Mouse (Mus musculus) megakaryocyte-erythroid progenitor cell, adult 5-6 weeks (primary cell): Measurements from ENCODE around the gene Rplp0. TPM values are rescaled to one million over a fixed set of nuclear protein-coding genes. Genes with fewer than 3 reads are reported as not detected.

Source experiments
- ATAC-seq: replicated peaks from 2 replicates; pipeline ENCODE4 v1.8.0; 2016; ENCODE audit warnings: mild to moderate bottlenecking, inconsistent platforms; ENCODE audit not compliant: severe bottlenecking, poor library complexity, low FRiP score, low TSS enrichment
- total RNA-seq, 2 experiments: library from RNA; stranded (forward) in 1 of 2; stranded (reverse) in 1 of 2; fragments of 200-1000, 215-1000 nt in 1 of 2; fragments of >200 nt in 1 of 2; fragmentation: Nextera tagmentation in 1 of 2; gene quantifications; 2 replicates each; pipeline ENCODE4 v1.2.3; 2014 to 2017

Rplp0 gene
- total RNA-seq, 2 experiments from 2014 or later, result 2,082 to 3,132 TPM

DNA sequence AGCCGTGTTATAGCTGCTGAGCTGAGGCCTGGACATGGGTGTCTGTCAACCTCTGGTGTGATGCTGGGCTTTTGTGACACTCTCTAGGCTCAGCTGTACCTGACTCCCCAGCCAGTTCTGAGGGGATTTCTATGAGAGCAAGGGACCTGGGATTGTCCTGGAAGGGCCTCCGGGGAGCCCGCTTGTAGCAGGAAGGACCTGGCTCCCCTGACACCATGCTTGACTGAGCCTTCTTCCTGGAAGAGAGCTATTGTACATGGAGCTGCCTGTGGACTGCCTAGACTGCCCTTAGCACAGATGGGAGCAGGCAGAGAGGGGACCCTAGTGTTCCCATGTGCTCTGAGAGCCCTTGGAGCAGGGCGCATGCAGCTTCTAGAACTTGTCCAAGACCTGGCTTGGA lies 33.9 kb upstream of the Rplp0 start:
- no peak for ATAC-seq

DNA sequence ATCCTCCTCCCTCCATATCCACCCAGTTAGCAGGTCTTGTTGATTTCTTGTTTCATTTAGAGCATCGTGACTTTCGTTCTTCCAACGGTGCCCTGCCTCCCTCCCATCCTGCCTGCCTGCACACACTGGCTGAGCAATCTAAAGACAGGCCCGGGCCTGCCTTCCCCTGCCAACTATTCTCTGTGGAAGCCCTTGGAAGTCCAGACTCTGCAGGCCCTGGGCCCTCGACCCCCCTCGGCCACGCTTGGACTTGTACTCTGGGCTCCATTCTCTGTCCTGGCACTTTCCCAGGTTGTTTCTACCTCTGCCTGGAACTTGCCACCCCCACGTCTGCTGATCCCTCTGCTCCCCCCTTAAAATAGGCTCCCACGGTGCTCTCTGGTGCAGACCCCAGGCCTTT lies 33.3 kb upstream of the Rplp0 start:
- ATAC-seq, result no peak

DNA sequence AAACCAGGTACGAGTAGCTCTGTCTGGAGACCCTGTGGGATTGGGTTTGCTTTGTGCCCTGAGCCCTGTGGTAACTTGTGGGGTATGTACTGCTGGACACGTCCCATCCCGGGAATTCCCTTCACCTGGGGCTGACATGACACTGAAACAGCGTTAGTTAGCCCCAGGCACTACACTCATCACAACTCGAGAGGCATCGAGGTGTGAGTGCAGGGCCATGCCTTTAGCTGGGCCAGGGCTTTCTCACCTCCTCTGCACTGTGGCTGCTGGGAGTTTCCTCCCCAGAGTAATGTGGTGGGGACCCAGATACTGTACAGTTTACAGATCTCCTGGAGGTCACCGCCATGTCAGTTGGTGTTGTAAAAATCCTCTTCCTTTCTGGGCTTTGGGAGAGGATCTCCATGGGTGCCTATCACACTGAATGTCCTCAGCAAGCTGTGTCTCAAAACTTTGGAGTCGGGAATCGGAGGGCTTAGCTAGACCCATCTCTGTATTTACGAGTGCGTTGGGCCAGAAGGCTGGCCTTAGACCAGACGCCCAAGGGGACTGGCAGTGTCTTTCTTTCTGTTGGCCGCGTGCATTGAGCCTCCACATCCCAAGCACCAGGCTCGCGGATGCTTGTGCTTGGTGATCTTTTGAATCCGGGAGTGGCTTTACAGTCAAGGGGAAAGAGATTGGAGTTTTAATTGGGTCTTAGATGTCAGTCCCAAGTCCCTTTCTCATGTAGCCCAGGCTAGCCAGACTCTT lies 32.6 kb upstream of the Rplp0 start:
- no peak for ATAC-seq

DNA sequence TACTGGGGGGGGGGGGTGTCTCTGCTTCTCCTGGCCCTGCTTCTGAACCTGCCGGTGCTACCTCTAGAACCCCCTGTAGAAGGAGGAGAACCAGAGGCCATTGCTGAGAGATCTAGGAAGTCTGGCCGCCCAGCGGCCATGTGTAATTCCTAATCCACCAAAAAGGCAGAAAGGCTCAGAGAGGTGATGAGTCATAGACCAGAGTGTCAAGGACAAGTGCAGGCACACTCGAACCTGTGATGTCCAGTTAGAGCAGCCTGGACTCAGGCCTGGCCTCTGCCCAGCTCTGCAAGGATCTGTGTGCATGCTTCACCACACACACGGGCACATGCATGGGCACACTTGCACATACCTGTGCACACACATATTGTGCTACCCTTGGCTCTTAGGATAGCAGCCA lies 31.1 kb upstream of the Rplp0 start:
- ATAC-seq, result no peak

DNA sequence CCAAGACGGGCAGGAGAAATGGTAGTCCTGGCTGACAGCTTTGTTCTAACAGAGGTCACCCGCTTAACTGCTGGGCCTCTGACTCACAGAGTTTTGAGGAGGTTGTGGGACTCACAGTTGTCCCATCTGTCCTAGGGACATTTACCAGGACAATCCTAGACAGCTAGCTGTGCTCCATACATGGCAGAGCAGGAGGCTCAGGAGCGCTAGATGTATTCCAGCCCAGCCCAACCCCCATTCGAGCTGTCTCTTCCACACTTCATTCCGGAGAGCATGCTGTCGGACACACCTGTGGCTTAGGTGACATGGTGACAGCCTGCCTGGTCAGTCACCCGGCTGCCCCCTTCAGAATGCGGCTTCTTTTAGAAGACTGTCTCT lies 29.9 kb upstream of the Rplp0 start:
- no peak for ATAC-seq

DNA sequence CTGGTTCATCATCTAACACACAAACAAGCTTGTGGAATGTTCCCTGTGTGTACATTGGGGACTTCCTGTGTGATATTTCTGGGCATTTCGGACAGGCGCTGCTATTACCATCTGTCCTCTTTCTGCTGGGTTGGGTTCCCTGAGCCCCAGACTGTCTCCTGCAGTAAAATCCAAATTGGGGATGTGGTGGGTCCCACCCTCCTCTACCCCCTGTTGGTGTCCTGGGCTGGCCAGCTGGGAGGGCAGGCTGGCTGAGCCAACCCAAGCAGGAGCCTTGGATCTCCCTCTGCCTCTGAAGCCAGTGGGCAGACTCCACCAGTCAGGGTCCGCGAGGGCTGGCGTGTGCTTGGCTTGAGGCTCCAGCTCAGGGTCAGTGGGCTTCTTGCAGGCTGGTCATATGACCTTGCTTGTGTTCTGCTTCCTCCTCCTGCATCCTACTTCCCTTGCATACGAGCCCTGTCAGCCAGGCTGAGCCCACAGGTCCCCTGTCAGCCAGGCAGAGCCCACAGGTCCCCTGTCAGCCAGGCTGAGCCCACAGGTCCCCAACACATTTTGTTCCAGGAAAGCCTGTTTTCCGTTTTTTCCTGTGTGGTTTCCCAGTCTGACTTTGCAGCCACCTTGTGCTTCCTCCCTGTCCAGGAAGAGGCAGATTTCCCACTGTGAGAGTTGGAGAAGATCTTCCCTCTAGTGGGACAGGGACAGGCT lies 29.4 kb upstream of the Rplp0 start:
- ATAC-seq, result no peak

DNA sequence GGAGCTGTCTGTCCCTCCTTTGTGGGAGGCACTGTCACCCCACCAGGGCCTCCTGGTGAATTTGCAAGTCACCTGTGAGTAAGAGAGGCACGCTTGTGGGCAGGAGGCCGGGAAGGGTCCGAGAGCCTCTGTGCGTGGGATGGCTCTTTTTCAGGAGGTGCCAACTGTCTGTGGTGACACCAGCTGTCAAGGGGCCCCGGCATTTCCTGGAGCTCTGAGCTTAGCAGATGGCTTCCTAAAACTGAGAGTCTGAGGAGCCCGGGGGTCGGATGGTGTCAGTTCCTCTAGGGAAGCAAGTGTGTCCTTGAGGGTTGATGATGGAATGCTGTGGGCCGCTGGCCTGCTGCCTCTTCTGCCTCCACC lies 28.8 kb upstream of the Rplp0 start:
- ATAC-seq, result no peak

DNA sequence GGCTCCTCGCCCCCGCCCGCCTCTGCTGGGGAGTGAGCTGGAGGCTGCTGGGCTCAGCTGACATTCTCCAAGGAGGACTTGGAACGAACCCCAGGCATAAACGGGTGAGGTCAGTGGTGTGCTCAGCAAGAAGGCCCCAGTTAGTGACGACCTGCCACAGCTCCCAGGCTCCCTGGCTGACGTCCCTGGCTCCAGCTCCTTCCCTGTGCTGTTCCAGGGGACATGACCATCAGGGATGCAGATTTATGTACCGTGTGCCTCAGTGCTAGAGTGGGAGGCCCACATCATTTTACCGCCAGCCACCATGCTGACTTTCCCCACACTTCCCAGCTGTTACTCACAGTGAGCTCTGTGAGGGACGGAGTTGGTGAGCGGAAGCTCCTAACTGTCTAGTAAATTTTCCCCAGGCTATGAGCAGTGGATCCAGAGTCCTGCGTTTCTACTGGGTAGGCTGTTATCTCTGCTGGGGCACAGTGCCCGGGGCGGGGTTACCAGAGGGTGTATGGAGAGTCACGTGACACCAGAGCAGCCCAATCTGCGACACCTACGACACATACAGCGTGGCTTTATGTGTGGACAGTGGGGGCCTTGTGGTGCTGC lies 27.5 kb upstream of the Rplp0 start:
- peak; percentile 95 for ATAC-seq

DNA sequence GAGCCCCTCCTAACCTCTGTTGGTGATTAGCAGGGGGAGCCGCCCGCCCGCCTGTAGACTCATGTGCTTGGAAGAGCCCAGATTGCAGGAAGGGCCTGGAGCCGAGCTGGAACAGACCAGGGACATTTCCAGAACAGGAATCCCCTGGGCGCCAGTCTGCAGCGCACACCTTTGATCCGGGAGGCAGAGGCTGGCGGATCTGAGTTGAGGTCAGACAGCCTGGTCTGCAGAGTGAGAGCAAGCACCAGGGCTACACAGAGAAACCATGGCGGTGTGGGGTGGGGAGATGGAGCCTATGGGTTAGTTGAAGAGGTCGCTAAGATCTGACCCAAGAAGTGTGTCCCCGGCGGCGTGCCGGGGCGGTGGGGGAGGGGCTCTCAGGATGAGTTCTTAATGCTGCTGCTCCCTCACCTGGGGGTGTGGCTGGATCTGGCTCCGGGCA lies 25.0 kb upstream of the Rplp0 start:
- no peak for ATAC-seq

DNA sequence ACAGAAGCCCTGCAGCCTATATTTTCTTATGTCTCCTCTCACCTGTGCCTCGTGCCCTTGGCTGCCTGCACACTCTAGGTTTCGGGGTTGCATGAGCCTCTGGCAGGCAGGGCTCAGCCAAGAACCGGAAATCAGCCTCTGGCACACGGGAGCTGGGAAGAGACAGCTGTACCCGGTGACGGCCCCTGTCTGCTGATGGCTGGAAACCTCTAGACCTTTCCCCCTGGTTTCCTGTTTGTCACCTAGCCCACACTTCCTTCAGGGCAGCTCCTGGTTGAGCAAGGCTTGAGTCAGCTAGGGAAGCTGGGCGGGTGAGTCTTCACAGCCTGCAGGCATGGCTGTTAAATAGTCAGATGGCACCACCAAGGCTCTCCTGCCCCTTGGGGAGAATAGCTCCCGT lies 24.4 kb upstream of the Rplp0 start:
- ATAC-seq, result no peak

DNA sequence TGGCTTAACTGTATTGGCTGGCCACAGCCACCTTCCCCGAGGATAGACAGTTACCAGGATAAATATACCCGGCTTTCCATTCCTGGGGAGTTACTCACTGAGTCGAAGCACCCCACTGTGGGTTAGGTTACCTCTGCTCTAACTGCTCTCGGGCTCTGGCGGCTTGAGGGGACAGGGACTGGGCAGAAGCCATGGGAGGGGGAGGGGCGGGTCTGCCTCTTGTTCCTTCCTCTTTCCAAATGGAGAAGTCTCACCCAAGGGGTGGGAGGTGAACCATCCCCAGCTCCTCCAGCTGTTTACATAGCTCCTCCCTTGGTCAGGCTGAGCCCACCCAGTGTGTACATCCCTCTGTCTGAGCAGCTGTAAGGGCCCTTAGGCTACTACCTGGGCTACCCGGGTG lies 23.6 kb upstream of the Rplp0 start:
- no peak for ATAC-seq

DNA sequence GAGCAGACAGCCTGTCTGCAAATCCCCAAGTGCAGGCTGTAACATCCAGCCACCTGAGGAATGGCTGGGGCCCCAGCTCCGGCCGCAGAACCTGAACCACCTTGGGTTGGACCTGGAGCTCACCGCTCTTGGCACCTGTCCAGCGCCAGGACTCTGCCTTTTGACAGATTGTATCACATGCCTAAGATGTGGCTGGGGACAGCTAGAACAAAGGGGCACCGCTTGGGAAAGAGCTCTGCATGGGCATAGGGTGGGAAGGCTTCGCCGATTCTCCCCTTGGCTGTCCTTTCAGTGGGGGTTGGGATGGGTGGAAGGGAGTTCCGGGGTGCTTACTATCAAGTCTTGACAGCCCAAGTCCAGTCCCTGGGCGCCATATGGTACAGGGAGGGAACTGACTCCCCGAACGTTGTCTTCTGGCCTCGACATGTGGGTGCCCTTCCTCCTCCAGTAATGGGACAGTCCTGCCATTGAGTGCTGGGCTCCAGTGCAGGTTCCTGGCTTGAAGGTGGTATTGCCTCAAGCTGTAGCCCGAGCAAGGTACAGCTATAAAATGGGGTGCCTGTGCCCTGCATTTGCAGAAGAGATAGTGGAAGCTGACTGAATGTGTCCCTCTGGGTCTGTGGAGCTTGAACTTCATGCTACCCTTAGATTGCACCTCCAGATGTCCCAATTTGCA lies 21.1 kb upstream of the Rplp0 start:
- ATAC-seq, result peak; percentile 18

DNA sequence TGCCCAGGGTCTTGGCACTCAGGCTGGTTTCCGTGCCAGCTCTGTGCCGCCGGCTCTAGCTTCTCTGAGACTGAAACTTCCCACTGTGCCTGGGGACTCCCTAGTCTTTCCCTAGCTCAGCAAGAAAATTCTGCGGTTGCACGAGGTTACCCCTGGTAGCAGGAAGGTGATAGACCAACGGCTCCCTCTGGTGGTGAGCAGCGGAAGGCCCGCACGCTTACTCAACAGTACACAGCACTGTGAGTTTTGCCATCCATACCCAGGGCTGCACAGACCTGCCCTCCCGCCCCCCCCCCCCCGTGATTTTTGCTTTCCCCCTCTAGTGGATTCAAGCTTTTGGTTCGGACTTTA lies 20.6 kb upstream of the Rplp0 start:
- ATAC-seq, result peak; percentile 54

DNA sequence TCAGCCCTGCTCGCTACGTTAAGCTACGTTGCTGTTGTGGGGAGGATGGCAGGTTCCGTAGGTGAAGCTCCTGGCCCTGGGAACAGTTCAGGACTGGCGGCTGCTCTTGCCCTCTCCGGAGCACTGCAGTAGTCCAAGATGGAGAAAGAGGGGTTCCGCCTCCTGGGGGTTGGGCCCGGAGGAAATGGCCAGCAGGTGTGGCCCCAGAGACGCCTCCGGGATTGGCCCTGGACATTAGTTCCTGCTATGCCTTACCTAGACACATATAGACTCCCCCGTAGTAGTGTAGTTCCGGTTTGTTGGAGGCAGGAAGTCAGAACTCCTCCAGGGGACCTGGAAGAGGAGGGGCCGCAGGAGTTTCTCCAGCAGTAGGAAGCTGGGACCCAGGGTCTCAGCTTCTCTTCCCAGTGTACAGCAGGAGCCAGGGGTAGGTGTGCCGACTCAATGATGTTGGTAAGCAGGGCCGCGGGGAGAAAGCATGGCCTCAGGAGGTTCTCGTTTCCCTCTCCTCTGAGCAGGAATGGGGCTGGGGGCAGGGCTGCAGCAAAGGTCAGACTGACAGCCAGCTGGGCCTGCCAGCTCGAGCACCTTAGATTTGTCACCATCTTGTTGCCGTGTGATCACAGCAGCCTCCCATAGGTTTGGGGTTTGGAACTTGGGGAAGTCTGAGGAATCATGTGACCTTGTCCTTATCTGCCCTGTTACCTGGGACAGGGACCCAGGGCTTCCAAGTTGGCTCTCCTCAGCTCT lies 16.5 kb upstream of the Rplp0 start:
- peak; percentile 11 for ATAC-seq

DNA sequence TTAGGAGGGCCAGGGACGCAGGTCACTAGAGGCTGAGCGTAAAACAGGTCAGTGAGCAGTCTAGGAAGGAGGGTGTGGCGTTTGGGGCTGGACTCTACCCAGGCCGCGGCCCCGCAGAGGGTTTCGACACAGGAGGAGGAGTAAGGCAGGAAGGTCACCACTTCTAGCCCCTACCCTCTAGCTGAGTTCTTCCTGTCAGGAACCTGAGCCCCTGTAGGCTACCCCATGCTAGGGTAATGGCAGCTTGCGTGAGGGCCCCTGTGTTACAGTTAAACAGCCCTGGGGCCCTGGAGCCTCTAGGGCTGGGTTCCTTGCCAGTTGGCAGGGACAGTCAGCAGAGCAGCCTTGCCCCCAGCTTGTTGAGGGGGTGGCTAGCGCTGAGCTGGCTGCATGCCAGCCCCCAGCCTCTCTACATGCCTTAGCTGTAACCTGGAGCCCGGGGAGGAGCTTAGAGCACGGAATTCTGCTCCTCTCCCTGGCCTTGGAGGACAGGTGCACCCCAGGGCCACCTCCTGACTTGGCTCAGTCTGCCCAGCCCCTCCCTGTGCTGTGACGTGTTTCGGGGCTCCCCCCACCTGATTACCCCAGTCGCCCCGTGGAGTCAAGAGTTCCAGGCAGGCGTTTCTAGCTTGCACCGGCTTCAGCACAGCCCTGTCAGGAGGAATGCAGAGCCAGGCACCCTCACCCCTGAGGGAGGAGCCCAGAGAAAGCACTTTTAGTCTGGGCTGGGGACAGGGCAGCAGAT lies 15.6 kb upstream of the Rplp0 start:
- ATAC-seq, result peak; percentile 53

DNA sequence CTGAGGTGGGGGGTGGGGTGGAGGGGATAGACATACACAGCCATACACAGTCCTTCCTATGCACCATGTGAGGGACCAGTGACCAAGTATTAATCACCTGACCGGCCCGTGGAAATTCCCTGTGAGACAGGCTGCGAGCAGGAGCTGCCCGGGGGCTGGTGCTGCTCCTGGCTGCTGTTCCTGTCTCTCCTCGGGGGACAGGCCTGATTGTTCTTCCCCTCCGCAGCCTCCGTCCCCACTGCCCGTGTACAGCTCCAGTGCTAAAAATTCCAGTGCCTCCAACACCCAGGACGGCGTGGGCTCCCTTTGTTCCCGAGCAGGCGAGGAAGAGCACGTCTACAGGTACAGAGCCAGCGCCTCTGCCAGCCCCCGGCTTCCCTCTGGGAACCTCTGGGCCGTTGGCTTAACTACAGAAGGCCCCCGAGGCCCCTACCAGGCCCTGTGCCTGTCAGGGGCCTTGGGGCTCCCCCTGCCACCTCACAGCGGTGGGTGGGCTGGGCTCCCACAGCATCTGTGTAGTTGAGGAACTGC lies 14.5 kb upstream of the Rplp0 start:
- no peak for ATAC-seq

DNA sequence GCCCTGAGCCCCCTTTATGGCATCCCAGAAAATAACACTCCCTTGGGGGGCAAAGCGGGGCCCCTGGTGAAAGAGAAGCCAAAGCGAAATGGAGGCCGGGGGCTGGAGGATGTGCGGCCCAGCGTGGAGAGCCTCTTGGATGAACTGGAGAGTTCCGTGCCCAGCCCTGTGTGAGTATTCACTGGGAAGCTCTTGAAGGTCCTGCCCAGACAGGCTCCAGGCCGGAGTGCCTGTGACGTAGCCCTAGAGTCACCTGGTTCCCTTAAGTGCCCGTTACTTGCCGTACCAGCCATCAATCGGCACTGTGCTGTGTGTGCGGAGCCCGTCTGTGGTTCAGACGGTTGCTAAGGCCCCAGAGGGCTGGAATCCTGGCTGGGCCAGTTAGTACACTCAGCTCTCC lies 13.6 kb upstream of the Rplp0 start:
- ATAC-seq, result no peak

DNA sequence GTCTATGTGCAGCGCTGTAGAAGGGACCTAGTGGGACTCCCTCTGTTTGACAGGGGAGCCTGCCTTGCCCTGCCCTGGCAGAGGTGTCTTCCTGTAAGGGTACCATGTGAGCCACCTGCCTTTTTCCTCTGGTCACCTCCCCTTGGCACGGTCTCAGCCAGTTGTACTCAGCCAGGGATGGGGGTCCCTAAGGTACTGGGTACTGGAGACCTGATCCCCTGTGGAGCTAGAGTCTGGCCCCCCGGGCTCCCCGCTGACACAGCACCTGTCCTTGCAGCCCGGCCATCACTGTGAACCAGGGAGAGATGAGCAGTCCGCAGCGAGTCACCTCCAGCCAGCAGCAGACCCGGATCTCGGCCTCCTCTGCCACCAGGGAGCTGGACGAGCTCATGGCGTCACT lies 12.7 kb upstream of the Rplp0 start:
- ATAC-seq, result no peak

DNA sequence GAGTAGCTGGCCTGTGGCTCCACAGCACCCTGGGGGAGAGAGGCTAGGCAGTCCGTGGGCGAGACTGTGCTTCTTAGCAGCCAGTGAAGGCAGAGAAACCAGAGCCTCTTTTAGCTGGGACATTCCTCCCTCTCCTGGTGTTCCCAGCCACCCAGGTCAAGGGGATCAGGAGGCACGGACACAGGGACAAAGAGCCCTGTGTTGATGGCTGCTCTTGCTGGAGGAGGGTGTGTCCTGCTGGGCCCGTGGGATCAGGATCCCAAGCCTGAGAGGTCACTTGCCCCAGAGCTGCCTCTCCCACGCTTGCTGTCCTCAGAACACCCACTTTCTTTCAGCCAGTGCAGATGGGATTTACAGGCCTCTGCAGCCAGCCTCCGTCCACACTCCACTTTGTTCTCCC lies 12.3 kb upstream of the Rplp0 start:
- no peak for ATAC-seq
